Mouse (Mus musculus): ENCODE data around the gene Snx9. TPM values are rescaled to one million over a fixed set of nuclear protein-coding genes. Genes with fewer than 3 reads are reported as not detected.

The Snx9 gene
- 31.9 and 34.0 TPM in 2 replicates for polyA plus RNA-seq (2015; fragmentation: Nextera tagmentation; extraction: Ambion mirVana)

GRCm38 (mm10) chr17:5841128-5841942 lies at the start of gene Snx9:
Gene Snx9 (plus strand): TSS chr17:5841329.
- peak within 1 kb of the TSS; percentile 99 for H3K9ac ChIP-seq (replicated peaks; ENCODE audit: low read length)
- peak within 1 kb of the TSS; percentile 99 for H3K27ac ChIP-seq (ENCODE audit: low read length)
- ATAC-seq (ENCODE audit: low FRiP score, low TSS enrichment) = peak; percentile 90
- no peaks in the 10 kb centered on the region for H3K27me3 ChIP-seq (ENCODE audit: insufficient read depth, low read length)
- H3K9me3 ChIP-seq (ENCODE audit: low read length) = no peaks in the 10 kb centered on the region
- H3K4me2 ChIP-seq (replicated peaks; ENCODE audit: low read depth, low read length) = peak within 1 kb of the TSS; percentile 84
- peaks cover 35% of the 10 kb centered on the region for H3K4me1 ChIP-seq (ENCODE audit: insufficient read depth, low read length)
- H3K4me3 ChIP-seq (ENCODE audit: low read length) = peak within 1 kb of the TSS; percentile 86
- under 1% methylated on average over 81 of the region's 131 CpGs for WGBS
- H3K36me3 ChIP-seq (ENCODE audit: insufficient read depth, low read length) = no peaks in the 10 kb centered on the region

GRCm38 (mm10) chr17:5792164-5792791 lies 48.9 kb upstream of the Snx9 start:
- Histone ChIP-seq H3K4me2 (replicated peaks; ENCODE audit: low read depth, low read length) (no peak overlapping the region), H3K27ac (ENCODE audit: low read length) (no peak overlapping the region), H3K4me3 (ENCODE audit: low read length) (no peak overlapping the region), H3K27me3 (ENCODE audit: insufficient read depth, low read length) (no peaks in the 10 kb centered on the region), H3K4me1 (ENCODE audit: insufficient read depth, low read length) (0 out of 2 replicates have a peak, but pooled peaks cover 15% of the 10 kb centered on the region), H3K9ac (replicated peaks; ENCODE audit: low read length) (no peak overlapping the region), H3K36me3 (ENCODE audit: insufficient read depth, low read length) (no peaks in the 10 kb centered on the region), H3K9me3 (ENCODE audit: low read length) (peaks cover 6% of the 10 kb centered on the region)
- no peak for ATAC-seq (ENCODE audit: low FRiP score, low TSS enrichment)
- WGBS = 91% methylated on average over 11 of the region's 12 CpGs

DNA sequence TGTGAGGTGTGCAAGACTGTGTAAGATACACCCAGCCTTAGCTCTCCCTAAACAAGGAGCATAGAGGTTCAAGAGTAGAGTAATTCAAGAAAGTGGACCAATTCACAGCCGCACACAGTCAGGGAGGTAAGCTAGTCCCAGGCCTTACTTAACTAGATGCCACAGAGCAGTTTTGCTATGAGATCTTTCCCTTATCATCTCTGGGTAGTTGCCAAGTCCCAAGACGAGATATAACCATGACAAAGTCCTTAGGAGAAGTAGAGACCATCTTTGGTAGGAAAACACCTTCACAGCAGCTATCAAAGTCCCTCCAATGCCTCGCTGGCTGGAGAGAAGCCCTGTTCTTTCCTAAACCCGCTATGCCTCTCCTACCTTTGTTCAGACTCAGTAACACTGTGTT lies 47.5 kb upstream of the Snx9 start:
- Histone ChIP-seq H3K9ac (replicated peaks; ENCODE audit: low read length) (no peak overlapping the region), H3K27ac (ENCODE audit: low read length) (no peak overlapping the region), H3K4me2 (replicated peaks; ENCODE audit: low read depth, low read length) (no peak overlapping the region), H3K4me3 (ENCODE audit: low read length) (no peak overlapping the region), H3K36me3 (ENCODE audit: insufficient read depth, low read length) (no peaks in the 10 kb centered on the region), H3K9me3 (ENCODE audit: low read length) (no peaks in the 10 kb centered on the region), H3K4me1 (ENCODE audit: insufficient read depth, low read length) (peaks cover 21% of the 10 kb centered on the region), H3K27me3 (ENCODE audit: insufficient read depth, low read length) (no peaks in the 10 kb centered on the region)
- WGBS = 85% methylated on average over 4 of the region's 4 CpGs
- no peak for ATAC-seq (ENCODE audit: low FRiP score, low TSS enrichment)

GRCm38 (mm10) chr17:5794276-5794675 lies 46.9 kb upstream of the Snx9 start:
- no peaks in the 10 kb centered on the region for H3K36me3 ChIP-seq (ENCODE audit: insufficient read depth, low read length)
- peak; percentile 25; the same call in 1 of the 2 replicates for ATAC-seq (ENCODE audit: low FRiP score, low TSS enrichment)
- H3K9me3 ChIP-seq (ENCODE audit: low read length) = no peaks in the 10 kb centered on the region
- H3K27me3 ChIP-seq (ENCODE audit: insufficient read depth, low read length) = no peaks in the 10 kb centered on the region
- no peak overlapping the region for H3K9ac ChIP-seq (replicated peaks; ENCODE audit: low read length)
- H3K4me2 ChIP-seq (replicated peaks; ENCODE audit: low read depth, low read length) = no peak overlapping the region
- 66% methylated on average over 5 of the region's 5 CpGs for WGBS
- no peak overlapping the region for H3K4me3 ChIP-seq (ENCODE audit: low read length)
- H3K27ac ChIP-seq (ENCODE audit: low read length) = no peak overlapping the region
- H3K4me1 ChIP-seq (ENCODE audit: insufficient read depth, low read length) = peaks cover 23% of the 10 kb centered on the region

DNA sequence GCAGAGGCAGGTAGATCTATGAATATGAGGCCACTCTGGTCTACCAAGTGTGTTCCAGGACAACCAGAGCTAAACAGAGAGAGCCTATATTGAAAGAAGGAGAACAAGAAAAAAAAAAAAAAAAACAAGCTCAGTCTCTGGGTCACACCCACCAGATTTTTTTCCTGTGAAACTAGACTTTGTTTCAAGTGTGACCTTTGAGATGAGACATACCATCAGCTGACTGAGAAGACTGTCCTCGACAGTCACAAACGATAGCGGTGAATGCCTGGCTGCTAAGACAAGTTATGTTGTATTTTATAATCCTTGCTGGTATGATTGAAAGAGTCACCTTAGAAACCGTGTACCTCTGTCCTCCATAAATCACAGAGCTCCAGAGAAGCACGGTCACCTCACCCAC lies 45.8 kb upstream of the Snx9 start:
- 70% methylated on average over 5 of the region's 5 CpGs for WGBS
- Histone ChIP-seq H3K36me3 (ENCODE audit: insufficient read depth, low read length) (no peaks in the 10 kb centered on the region), H3K4me2 (replicated peaks; ENCODE audit: low read depth, low read length) (no peak overlapping the region), H3K4me3 (ENCODE audit: low read length) (no peak overlapping the region), H3K27me3 (ENCODE audit: insufficient read depth, low read length) (no peaks in the 10 kb centered on the region), H3K9ac (replicated peaks; ENCODE audit: low read length) (no peak overlapping the region), H3K27ac (ENCODE audit: low read length) (peak overlapping the region; percentile 38; the same call in 1 of the 2 replicates), H3K9me3 (ENCODE audit: low read length) (no peaks in the 10 kb centered on the region), H3K4me1 (ENCODE audit: insufficient read depth, low read length) (peaks cover 23% of the 10 kb centered on the region)
- no peak for ATAC-seq (ENCODE audit: low FRiP score, low TSS enrichment)

DNA sequence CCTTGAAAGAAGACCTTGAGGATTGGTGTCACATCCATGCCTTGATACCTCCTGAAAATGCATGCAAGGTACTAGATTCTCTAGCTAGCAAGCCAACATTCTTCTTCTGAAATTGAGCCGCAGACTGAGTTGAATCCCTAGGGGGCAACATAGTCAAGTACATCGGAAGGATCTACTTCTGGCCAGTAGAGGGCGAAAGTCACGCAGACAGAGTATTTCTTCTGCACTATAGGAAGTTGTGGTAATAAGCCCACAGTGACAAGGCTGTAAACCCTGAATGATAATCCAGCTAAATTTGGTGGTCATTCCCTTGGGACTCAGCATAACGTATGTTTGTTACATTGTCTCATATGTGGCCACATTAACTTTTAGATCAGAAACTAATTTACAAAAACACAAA lies 45.3 kb upstream of the Snx9 start:
- no peak overlapping the region for H3K27ac ChIP-seq (ENCODE audit: low read length)
- H3K4me2 ChIP-seq (replicated peaks; ENCODE audit: low read depth, low read length) = no peak overlapping the region
- no peak overlapping the region for H3K9ac ChIP-seq (replicated peaks; ENCODE audit: low read length)
- 3% methylated on average over 5 of the region's 5 CpGs for WGBS
- peaks cover 23% of the 10 kb centered on the region for H3K4me1 ChIP-seq (ENCODE audit: insufficient read depth, low read length)
- H3K36me3 ChIP-seq (ENCODE audit: insufficient read depth, low read length) = no peaks in the 10 kb centered on the region
- ATAC-seq (ENCODE audit: low FRiP score, low TSS enrichment) = peak; percentile 55; the same call in 1 of the 2 replicates
- no peaks in the 10 kb centered on the region for H3K9me3 ChIP-seq (ENCODE audit: low read length)
- H3K4me3 ChIP-seq (ENCODE audit: low read length) = no peak overlapping the region
- no peaks in the 10 kb centered on the region for H3K27me3 ChIP-seq (ENCODE audit: insufficient read depth, low read length)

GRCm38 (mm10) chr17:5797124-5797760 lies 43.9 kb upstream of the Snx9 start:
- Histone ChIP-seq H3K36me3 (ENCODE audit: insufficient read depth, low read length) (no peaks in the 10 kb centered on the region), H3K4me2 (replicated peaks; ENCODE audit: low read depth, low read length) (no peak overlapping the region), H3K9me3 (ENCODE audit: low read length) (no peaks in the 10 kb centered on the region), H3K27me3 (ENCODE audit: insufficient read depth, low read length) (no peaks in the 10 kb centered on the region), H3K4me3 (ENCODE audit: low read length) (no peak overlapping the region), H3K4me1 (ENCODE audit: insufficient read depth, low read length) (peaks cover 32% of the 10 kb centered on the region), H3K9ac (replicated peaks; ENCODE audit: low read length) (no peak overlapping the region), H3K27ac (ENCODE audit: low read length) (no peak overlapping the region)
- WGBS = 69% methylated on average over 5 of the region's 5 CpGs
- ATAC-seq (ENCODE audit: low FRiP score, low TSS enrichment) = no peak

GRCm38 (mm10) chr17:5798221-5798801 lies 42.8 kb upstream of the Snx9 start:
- no peak for ATAC-seq (ENCODE audit: low FRiP score, low TSS enrichment)
- no peaks in the 10 kb centered on the region for H3K9me3 ChIP-seq (ENCODE audit: low read length)
- no peak overlapping the region for H3K4me2 ChIP-seq (replicated peaks; ENCODE audit: low read depth, low read length)
- WGBS = 46% methylated on average over 13 of the region's 13 CpGs
- peaks cover 32% of the 10 kb centered on the region for H3K4me1 ChIP-seq (ENCODE audit: insufficient read depth, low read length)
- H3K27me3 ChIP-seq (ENCODE audit: insufficient read depth, low read length) = no peaks in the 10 kb centered on the region
- H3K9ac ChIP-seq (replicated peaks; ENCODE audit: low read length) = no peak overlapping the region
- no peak overlapping the region for H3K4me3 ChIP-seq (ENCODE audit: low read length)
- H3K27ac ChIP-seq (ENCODE audit: low read length) = peak overlapping the region; percentile 46; the same call in 1 of the 2 replicates
- no peaks in the 10 kb centered on the region for H3K36me3 ChIP-seq (ENCODE audit: insufficient read depth, low read length)

GRCm38 (mm10) chr17:5798900-5799299 lies 42.2 kb upstream of the Snx9 start:
- H3K4me2 ChIP-seq (replicated peaks; ENCODE audit: low read depth, low read length) = no peak overlapping the region
- no peak for ATAC-seq (ENCODE audit: low FRiP score, low TSS enrichment)
- H3K4me1 ChIP-seq (ENCODE audit: insufficient read depth, low read length) = peaks cover 32% of the 10 kb centered on the region
- no peaks in the 10 kb centered on the region for H3K36me3 ChIP-seq (ENCODE audit: insufficient read depth, low read length)
- WGBS = 73% methylated on average over 5 of the region's 5 CpGs
- H3K27me3 ChIP-seq (ENCODE audit: insufficient read depth, low read length) = no peaks in the 10 kb centered on the region
- H3K4me3 ChIP-seq (ENCODE audit: low read length) = no peak overlapping the region
- H3K27ac ChIP-seq (ENCODE audit: low read length) = no peak overlapping the region
- H3K9ac ChIP-seq (replicated peaks; ENCODE audit: low read length) = no peak overlapping the region
- H3K9me3 ChIP-seq (ENCODE audit: low read length) = no peaks in the 10 kb centered on the region

Data from kidney, embryonic 16.5 days (tissue).